Mouse (Mus musculus): Measurements from ENCODE around the gene Hscb.
A peak's percentile ranks its signal among the peaks of the same experiment; 100 is the strongest.

Hscb gene

DNA sequence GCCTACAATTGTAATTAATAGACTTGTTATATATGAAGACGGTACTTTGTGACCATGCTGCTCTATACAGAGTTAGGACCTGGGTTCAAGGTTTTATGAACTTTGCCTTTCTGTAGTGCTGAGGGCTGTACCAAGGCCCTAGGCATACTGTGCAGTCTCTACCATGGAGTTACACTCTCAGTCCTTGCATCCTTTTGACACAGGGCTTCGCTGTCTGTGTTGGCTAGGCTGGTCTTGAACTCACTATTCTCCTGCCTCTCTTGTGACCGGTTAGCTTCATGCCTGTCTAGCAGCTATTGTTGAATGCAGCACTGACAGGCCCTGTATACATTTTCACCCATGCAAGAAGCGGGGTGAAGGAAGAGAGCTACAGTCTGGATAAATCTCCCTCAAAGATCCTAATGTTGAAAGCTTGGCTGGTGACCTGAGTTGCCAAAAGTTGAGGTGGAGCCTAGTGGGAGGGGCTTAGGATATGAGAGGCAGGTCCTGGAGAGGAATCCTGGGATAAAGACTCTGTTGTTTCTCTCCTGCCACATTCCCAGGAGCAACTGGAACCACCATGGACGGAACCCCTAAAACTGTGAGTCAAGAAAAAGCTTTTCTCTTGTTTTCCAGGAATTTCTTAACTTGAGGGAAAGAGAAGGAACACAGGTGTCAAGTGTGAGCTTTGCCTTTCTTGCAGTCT, 8.4 kb downstream of the Hscb start:
- DNase-seq: no peak

DNA sequence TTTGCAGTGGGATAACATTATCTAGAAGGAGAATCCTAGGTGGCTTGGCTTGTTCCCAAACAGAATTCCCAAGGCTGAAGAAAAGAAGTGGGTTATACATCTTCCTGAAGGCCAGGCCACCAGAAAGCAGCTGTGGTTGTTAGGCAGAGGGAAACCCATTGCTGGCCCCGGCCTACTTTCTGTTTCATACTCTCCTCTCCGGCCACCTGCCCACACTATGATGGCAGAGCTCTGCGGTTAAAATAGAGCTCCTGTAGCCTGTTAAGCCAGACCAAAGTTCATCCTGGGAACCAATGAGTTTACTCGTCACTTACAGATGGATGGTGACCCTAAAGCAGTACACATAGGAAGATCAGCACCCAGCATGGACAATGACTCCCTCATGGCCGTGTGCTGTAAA, 12.0 kb downstream of the Hscb start:
- no peak for DNase-seq

DNA sequence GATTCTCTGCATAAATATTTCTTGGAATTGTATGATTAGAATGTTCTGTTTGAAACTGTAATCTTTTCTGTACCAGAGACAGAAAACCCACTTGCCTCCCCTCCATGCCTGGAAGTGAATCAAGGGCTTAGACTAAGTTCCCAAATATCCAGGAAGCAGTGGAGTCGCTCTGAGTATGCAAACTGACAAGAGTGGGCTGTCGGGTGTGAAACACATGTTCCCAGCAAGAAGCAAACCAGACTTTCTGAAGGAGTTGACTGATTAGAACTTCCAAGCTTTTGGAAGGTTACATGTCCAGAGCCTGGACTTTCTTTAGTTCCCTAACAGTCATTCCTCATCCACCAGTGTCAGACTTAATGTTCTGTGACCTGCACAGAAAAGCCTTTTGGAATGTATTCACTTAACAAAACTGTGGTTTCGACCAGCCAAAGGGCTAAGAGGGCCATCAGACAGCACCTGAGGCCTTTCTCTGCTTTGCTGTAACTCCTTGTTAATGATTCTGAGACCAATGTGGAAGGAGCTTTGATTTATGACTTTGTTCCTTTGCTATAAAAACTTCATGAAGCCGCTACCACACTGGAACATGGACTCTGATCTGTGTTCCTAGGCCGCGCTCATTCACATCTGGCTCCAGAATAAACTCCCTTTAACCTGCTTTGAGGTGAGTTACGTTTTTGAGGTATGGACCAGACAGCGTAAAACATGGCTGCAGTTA, 12.6 kb downstream of the Hscb start:
- no peak for DNase-seq

DNA sequence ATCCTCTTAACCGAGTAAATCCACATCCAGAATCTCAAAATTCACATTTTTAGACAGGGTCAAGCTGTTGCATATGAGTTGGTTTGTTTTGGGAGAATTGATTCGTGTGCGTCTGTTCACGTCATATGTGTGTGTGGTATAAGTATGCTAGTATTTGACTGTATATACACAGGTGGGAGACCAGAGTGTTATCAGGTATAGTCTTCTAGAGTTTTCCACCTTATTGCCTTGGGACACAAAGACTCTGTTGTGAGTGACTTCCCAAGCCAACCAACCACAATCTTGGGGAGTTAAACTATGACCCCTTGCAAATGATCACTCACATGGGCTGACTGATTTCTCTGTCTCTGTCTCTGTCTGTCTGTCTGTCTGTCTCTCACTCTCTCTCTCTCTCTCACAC, 15.2 kb downstream of the Hscb start:
- no peak for DNase-seq

DNA sequence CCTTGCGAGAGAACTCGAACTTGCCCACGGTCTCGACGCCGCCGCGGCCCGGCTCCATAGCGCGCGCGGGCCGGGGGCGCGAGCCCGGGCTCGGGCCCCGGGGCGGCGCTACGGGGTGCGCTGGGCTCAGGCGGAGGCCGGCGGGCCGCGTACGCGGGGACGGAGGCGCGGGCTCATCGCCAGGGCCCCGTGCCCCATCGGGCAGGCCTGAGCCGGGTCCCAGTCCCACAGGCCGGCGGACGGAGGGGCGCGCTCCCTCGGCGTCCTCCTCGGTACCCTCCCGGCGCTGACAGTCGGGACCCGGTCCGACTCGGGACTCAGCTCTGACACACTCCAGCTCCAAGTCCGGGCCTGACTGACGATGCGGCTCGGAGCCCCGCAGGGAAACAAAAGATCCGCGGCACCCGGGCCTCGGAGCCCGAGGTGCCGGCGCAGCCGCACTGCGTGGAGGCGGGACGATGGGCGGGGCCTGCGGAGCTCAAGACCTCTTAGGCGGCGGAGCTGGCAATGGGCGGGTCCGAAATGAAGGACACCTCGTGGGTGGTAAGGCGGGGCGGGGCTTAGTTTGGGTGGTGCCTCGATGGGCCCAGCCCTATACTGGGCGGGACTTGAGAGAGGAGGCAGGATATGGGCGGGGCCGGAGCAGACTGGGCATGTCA, 29.8 kb downstream of the Hscb start, which contains the start of gene Ulk1:
Ulk1 (minus strand) TSS at position 431 of the 659 bp plus-strand sequence.
- peak; percentile 99 to 100 for DNase-seq

DNA sequence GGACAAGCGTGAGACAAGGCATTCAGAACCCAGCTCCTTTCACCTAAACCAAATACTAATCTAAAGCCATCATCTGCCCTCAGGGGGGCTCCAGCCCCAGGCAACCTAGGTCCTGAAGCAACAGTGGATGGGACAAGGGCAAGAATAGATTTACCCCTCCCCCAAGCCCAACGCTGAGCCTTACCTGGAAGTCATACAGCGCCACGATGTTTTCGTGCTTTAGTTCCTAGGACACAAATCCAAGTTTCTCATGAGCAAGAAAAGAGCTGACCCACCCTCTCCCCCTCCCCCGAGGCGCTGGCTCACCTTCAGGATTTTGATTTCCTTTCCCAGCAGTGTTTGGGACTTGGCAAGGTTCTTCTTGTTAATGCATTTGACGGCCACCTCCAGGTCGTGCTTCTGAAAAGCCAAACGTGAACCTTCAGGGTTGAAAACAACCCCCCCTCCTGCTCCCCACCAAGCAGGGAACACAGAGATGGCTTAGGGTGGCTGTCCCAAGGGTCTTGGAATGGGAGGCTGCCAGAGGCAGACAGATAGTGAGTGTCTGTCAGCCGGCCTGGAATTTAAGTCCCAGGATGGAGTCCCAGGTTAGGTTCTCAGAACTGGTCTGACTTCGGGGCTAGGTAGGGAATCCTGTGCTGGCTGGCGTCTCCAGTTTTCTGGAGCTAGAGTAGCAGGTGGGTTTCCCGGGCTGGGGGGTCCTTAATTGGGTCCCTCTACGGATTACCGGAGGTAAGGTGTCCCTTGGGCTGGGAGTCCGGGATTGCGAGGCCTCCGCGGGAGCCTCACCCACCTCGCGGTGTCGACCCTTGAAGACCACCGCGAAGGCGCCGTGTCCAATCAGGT, 30.5 kb downstream of the Hscb start:
- DNase-seq: peak; percentile 25 to 45

DNA sequence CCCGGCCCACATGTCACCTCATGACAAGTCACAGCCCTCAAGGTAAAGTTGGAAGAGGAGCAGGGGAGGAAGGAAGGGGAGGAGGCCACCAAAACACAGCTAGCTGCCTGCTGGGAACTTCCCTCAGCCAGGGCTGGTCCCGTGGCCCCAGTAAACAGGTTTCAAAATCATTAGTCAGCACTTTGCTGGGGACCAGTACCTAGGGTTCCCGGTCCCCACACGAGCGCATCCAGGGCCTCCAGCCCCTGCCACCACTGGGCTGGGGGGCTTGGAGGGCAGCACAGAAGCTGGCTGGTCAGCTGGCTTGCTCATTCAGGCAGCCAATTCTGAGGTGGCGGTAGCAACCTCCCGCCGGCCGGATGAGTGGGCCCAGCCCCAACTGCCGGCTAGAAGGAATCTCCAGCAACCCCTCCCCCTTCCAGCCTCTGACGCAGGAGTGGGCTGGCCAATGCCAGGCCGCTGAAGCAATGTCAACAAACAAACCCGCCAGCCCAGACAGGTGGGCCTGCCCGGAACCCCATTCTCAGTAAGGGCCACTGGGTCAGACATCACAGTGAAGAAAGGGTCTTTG, 31.4 kb downstream of the Hscb start:
- DNase-seq: peak; percentile 54 to 67

DNA sequence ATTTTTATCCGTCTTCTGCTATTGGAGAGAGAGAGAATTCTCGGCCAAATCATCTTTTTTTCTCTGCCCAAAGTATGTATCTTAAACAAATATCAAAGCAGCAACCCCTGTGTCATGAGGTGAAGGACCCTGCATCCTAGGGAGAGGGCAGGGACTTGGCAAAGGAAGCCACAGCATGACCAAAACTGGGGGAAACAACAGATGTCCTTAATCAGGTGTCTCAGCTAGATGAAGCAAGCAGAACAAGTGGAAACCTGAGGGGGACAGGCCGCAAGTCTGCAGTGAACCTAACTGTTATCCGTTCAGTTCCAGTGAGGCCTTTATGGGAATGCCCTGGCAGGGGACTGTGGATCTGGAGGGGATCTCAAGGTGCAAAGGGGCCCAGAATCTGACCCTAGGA, 32.1 kb downstream of the Hscb start:
- DNase-seq: no peak

DNA sequence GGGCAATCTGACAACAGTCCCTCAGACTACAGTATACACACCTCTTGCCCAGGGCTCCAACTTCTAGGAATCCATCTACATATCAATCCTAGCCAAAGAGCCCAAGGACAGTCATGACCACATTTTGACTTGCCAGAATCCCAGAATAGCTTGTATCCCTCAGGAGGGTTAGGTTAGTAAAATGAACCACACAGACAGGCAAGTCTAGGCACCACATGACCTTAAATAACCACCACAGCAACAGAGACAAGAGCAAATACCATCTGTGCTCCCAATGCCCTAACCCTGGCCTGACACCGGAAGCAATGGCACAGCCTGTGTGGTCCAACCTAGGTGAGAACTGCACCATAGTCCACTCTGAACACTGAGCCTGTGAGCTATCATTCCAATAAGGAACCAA, 32.9 kb downstream of the Hscb start:
- no peak for DNase-seq

DNA sequence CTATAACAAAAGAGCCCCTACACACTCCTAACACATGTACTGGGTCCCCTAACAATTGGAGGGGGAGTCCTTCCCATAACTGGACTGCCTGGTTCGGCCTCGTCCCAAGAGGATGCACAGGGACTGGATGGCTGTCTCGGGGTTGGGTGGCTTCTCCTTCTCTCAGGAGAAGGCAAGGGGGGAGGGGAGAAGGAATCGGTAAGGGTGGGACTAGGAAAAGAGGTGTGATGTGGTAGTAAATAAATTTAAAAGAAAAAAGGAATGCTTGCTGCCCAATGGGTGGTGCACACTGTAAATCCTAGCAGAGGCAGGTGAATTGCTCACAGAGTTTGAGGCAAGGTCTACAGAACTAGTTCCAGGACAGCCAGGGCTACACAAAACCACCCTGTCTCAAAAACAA, 33.4 kb downstream of the Hscb start:
- DNase-seq: no peak

DNA sequence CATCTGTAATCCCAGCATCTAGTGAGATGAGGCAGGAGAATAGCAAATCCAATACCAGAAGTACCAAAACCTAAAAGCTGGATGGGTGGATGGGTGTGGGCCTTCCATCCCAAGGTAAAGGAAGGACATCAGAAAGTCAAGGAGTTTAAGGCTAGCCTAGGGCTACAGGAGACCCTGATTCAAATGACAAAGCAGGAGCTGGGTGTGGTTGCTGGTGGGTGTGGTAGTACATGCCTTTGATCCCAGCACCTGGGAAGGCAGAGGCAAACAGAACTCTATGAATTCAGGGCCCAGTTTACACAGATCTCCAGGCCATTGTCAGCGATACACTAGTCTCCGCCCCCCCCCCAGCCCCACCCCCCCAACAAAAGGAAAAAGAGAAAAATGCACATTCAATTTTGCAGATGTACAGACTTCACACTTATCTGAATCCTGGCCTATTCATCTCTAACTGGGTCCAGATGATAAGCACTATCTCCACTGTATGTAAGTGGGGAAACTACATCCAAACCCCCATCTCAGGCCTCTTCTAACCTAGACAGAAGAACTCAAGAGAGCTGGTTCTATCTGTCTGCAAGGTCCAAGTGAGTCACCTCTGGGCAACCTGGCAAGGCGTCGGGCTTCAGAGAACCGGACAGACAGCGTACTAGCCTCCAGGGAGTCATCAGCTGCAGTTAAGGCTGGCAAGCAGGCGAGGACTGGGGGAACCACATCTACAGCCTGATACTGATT, 35.4 kb downstream of the Hscb start:
- DNase-seq: no peak

DNA sequence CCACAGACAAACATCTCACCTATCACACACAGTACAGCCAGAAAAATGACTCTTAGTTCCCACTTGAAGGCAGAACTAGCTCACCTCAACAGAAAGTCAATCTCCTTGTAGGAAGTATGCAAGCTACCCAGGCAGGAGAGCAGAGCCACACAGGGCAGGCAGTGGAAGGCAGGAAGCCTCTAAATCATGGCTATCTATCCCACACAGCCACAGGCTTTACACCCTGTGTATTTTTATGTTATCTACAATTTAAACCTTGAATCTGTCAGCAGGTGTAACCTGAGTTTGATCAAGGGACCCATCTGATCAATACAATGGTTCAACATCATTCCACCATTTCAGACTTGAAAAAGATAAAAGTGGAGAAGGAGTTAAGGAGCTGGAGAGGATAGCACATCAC, 36.8 kb downstream of the Hscb start:
- DNase-seq: no peak

DNA sequence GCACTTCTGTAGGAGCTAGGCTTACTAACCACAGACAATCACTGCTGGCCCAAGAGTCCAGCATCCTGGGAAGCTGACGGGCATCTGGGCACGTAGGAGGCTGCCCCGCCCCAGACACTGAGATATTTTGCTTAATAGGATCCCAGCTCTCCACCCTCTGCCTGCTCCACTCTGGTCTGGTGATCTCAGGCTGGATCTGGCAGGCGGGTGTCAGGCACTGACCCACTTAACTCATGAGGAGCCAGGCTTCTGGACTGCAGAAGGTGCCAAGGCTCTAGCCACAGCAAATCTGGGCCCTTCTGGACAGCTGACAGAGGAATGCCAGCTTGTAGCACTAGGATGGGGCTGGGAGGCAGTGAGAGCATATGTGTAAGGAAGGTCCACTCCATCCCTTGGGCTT, 37.4 kb downstream of the Hscb start:
- no peak for DNase-seq

DNA sequence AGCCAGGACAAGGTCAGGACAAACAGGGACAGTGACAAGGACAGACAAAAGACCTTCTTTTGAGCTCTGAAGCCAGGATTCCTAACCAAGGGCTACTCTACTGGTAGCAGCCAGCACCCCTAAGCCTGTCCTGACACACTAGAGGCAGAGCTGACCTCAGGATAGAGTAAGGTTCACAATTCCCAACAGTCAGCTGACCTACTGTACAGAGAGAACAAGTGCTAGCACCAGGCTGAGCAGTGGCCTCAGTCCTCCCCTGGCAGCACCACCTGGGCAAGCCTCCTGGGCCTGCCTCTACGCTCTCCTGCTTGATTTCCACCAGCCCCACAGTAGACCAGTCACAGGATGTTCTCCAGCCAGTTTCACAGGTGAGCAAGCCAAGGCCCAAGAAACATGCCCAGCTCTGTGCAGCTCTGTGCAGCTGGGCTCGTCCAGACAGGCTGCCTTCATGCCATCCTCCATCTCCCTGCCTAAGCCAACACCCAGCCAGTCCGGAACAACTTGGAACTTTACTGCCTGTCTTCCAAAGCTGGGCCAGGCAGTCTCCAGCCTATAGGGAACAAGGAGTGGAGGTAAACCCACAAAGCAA, 38.4 kb downstream of the Hscb start:
- DNase-seq: no peak

DNA sequence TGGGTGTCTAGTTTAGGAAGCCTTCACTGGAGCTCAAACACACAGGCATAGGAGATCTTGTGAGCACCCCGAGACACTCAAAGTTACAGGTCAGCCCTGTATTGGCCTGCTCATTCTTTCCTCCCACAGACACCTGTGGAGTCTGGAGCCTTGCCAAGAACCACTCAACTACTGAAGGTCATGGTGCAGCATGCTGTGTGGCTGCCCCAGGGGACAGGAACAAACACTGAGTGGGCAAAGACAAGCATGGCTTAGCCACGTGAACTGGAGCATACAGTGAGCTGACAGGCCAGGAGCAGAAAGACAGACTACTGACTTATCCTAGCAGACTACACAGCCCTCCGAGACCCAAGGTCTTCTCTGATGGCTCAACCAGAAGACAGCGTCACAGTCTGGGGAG, 41.9 kb downstream of the Hscb start:
- DNase-seq: no peak

DNA sequence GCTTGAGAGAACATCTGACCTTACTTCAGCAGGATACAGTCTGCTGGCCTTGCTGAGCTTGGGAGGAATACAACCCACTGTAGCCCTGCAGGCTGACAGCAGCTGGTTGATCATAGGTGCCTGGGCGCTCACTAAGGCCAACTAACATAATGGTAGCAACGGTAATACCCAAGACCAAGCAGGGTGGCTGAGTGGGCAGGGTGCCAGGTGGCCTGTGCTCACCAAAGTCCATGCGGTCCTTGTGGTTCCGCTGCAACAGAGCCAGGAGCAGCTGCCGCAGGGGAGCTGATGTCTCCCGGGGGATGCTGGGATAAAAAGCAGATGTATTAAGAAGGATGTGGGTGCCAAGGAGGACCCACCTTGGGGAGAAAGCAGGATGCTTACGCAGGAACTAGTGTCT, 45.2 kb downstream of the Hscb start:
- DNase-seq: no peak

DNA sequence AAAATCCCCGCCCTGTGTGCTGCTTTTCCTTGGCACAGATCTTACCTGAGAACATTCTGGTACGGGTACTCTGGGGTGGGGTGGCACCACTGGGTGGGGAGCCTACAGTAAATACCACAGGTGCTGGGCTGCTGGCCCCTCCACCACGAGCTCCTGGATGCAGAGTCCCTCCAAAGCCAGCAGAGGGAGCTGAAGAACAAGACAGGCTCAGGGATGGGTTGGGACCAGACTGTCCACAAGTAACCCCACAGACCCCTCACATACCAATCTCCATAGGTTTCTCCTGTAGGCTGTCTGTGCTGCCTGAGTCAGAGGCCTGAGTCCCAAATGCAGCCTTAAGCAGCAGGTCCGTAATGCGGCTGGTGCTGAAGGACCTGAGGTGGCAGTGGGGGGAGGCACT, 50.9 kb downstream of the Hscb start:
- DNase-seq: peak in 1 of 2 experiments; percentile 32

DNA sequence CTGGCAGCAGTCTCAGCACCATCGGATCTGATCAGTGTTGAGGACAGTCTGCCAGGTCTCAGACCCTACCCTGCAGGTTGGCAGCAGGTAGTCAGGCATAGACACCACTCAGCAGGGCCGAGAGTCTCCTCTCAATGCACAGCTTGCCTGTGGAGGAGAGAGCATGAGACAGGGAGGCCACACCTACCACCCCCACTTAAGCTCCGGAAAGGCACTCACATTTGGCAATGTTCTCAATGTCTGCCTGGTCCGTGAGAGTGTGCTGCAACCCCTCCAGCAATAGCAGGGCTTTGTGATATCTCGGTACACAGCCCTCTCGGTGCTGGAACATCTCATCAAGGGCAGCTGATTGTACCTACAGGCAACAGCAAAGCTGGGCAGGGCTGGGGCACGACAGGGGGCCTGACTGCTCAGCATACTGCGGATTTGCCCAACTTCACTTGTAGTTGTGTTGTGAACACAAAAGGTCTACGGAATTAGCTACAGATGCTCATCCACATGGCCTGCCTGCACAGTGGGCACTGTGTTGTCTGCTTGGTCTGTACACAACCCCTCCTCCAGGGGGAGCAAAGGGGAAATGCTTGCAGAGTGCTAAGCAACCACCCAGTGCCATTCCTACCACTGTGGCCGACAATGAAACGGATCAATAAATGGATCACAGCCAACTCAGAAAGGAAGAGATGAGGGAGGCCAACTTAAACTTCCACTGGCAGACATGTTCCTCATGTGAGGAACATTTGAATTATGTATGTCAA, 53.3 kb downstream of the Hscb start:
- DNase-seq: no peak

DNA sequence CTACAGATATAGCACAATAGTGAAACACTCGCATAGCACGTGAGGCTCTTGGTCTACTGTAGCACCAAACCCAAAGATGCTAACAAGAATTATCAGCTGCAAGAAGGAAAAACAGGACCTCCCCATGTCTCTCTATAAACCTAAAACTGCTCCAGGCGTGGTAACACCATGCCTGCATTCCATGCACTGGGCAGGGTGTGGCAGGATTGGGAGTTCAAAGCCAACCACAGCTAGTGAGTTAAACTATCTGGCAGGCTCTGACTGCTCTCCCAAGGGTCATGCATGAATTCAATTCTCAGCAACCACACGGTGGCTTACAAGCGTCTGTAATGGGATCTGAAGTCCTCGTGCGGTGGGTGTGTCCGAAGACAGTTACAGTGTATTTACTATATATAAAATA, 56.4 kb downstream of the Hscb start:
- DNase-seq: no peak

DNA sequence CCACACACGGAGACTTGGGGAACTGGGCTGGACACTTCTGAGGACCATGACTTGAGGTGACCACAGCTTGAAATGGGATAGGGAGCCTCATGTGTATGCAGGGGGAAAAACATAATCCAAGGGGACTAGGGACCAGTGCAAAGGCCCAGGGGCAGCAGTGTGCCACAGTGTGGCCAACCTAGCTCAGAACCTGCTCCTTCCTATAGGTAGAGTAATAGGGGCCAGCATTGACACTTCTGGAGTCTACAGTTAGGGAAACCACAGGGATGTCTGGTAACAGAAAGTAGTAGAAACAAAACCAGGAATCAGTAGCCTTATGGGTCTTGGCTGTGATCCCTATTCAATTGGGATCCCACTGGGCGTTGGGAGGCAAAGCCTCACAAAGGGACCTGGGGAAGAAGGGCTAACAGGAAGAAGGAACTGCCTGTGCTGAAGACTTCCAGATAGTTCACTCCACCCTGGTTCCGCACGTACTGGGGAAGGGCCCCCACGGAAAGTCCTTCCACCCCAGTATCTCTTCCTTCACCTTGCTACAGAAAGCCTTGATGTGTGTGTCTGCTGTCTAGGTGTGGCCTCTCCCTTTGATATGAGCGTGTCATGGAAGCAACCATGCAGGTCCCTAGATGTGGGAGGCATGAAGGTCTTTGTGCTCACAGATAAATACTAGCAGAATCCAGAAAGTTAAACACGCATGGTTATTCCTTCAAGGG, 57.9 kb downstream of the Hscb start:
- DNase-seq: no peak
